Mouse (Mus musculus) heart, embryonic 16.5 days (tissue): ENCODE data around the gene Efcab3. TPM values are rescaled to one million over a fixed set of nuclear protein-coding genes. Genes with fewer than 3 reads are reported as not detected.
A peak's percentile ranks its signal among the peaks of the same experiment; 100 is the strongest.

ENCODE experiments used
- ATAC-seq: fragments of 200-750 bp; cut with Nextera tagmentation; replicated peaks from 2 replicates; pipeline ENCODE4 v1.8.0; 2017; ENCODE audit warnings: moderate number of reproducible peaks; ENCODE audit not compliant: insufficient read depth, low FRiP score; ENCODE audit errors: extremely low read depth
- H3K27ac ChIP-seq: fragments of 300-500 bp; sonication (generic); 2 replicates; pipeline ENCODE4 v1.5.1; 2014; ENCODE audit warnings: mild to moderate bottlenecking, low read length, control low read depth, moderate library complexity
- H3K27me3 ChIP-seq: fragments of 300-500 bp; sonication (generic); 2 replicates; pipeline ENCODE4 v1.6.1; 2014; ENCODE audit warnings: low read length, mixed read lengths; ENCODE audit not compliant: control insufficient read depth, insufficient read depth
- H3K36me3 ChIP-seq: fragments of 300-500 bp; sonication (generic); 2 replicates; pipeline ENCODE4 v1.6.1; 2014; ENCODE audit not compliant: control insufficient read depth, insufficient read depth
- H3K4me1 ChIP-seq: fragments of 300-500 bp; sonication (generic); 2 replicates; pipeline ENCODE4 v1.6.1; 2014; ENCODE audit warnings: low read length, mixed read lengths; ENCODE audit not compliant: control insufficient read depth, insufficient read depth
- H3K4me2 ChIP-seq: fragments of 300-500 bp; sonication (generic); 2 replicates; pipeline ENCODE4 v1.6.1; 2014; ENCODE audit warnings: low read depth, mild to moderate bottlenecking, control low read depth, low read length
- H3K4me3 ChIP-seq: fragments of 300-500 bp; sonication (generic); 2 replicates; pipeline ENCODE4 v1.5.1; 2014; ENCODE audit warnings: mild to moderate bottlenecking, control low read depth, low read length
- H3K9ac ChIP-seq: fragments of 300-500 bp; sonication (generic); 2 replicates; pipeline ENCODE4 v1.6.1; 2014; ENCODE audit warnings: low read length, control low read depth
- H3K9me3 ChIP-seq: fragments of 300-500 bp; sonication (generic); replicated peaks from 2 replicates; pipeline ENCODE4 v1.6.1; 2016; ENCODE audit warnings: low read length; ENCODE audit not compliant: control insufficient read depth
- WGBS: fragments of 180-500 bp; shearing (Covaris S2); extraction: QIAGEN DNeasy Blood & Tissue Kit; methylation state at CpG from one replicate; pipeline ENCODE4 v1.1.7; 2014; 5-methylcytosine and 5-hydroxymethylcytosine counted together
- polyA plus RNA-seq: library from polyadenylated mRNA; unstranded; fragments of >200 nt; fragmentation: Nextera tagmentation; extraction: Ambion mirVana; gene quantifications from 2 replicates; pipeline ENCODE4 v1.2.1, GENCODE M21; 2015

Efcab3 gene
- polyA plus RNA-seq, 1 experiment from 2014 or later: not detected

GRCm38 (mm10) chr11:105143564-105143963 lies 80.2 kb downstream of the Efcab3 start:
- no peak for ATAC-seq
- Histone ChIP-seq H3K4me3 (no peak overlapping the region), H3K4me1 (no peaks in the 10 kb centered on the region), H3K27me3 (no peaks in the 10 kb centered on the region), H3K36me3 (peaks cover 19% of the 10 kb centered on the region), H3K9ac (no peak overlapping the region), H3K9me3 (no peaks in the 10 kb centered on the region), H3K27ac (no peak overlapping the region), H3K4me2 (no peak overlapping the region)

- no peaks in the 10 kb centered on the region for H3K27me3 ChIP-seq
- H3K4me1 ChIP-seq: no peaks in the 10 kb centered on the region
- no peak overlapping the region for H3K4me3 ChIP-seq
- WGBS: 71% methylated on average over 3 of the region's 3 CpGs
- ATAC-seq: no peak
- H3K9ac ChIP-seq: no peak overlapping the region
- H3K27ac ChIP-seq: no peak overlapping the region
- peaks cover 18% of the 10 kb centered on the region for H3K36me3 ChIP-seq
- no peaks in the 10 kb centered on the region for H3K9me3 ChIP-seq
- H3K4me2 ChIP-seq: no peak overlapping the region
Measured at GRCm38 (mm10) chr11:105144084-105144483, 80.7 kb downstream of the Efcab3 start.

GRCm38 (mm10) chr11:105144508-105145210 lies 81.3 kb downstream of the Efcab3 start:
- H3K27ac ChIP-seq: no peak overlapping the region
- ATAC-seq: no peak
- no peak overlapping the region for H3K4me2 ChIP-seq
- peaks cover 16% of the 10 kb centered on the region for H3K36me3 ChIP-seq
- no peaks in the 10 kb centered on the region for H3K4me1 ChIP-seq
- no peak overlapping the region for H3K4me3 ChIP-seq
- no peak overlapping the region for H3K9ac ChIP-seq
- H3K9me3 ChIP-seq: no peaks in the 10 kb centered on the region
- 75% methylated on average over 11 of the region's 11 CpGs for WGBS
- no peaks in the 10 kb centered on the region for H3K27me3 ChIP-seq

GRCm38 (mm10) chr11:105145211-105145610 lies 81.8 kb downstream of the Efcab3 start:
- H3K4me2 ChIP-seq: no peak overlapping the region
- H3K36me3 ChIP-seq: peaks cover 11% of the 10 kb centered on the region
- H3K27me3 ChIP-seq: no peaks in the 10 kb centered on the region
- H3K4me3 ChIP-seq: no peak overlapping the region
- H3K9ac ChIP-seq: no peak overlapping the region
- no peaks in the 10 kb centered on the region for H3K9me3 ChIP-seq
- H3K4me1 ChIP-seq: no peaks in the 10 kb centered on the region
- WGBS: 71% methylated on average over 10 of the region's 10 CpGs
- no peak overlapping the region for H3K27ac ChIP-seq
- no peak for ATAC-seq

GRCm38 (mm10) chr11:105146593-105146992 lies 83.2 kb downstream of the Efcab3 start, which contains the start of gene Gm10842:
Gene Gm10842, plus strand, starts transcription at chr11:105146893.
- no peak within 1 kb of the TSS for H3K4me2 ChIP-seq
- no peak for ATAC-seq

GRCm38 (mm10) chr11:105149353-105149752 lies 86.0 kb downstream of the Efcab3 start:
- ATAC-seq: no peak
- no peak overlapping the region for H3K4me2 ChIP-seq
- WGBS: 48% methylated on average over 3 of the region's 3 CpGs
- H3K27me3 ChIP-seq: no peaks in the 10 kb centered on the region
- no peaks in the 10 kb centered on the region for H3K36me3 ChIP-seq
- H3K4me1 ChIP-seq: peaks cover 14% of the 10 kb centered on the region
- H3K4me3 ChIP-seq: no peak overlapping the region
- H3K9ac ChIP-seq: no peak overlapping the region
- H3K9me3 ChIP-seq: no peaks in the 10 kb centered on the region
- no peak overlapping the region for H3K27ac ChIP-seq

More at GRCm38 (mm10) chr11:105146593-105146992, 83.2 kb downstream of the Efcab3 start, which contains the start of gene Gm10842:
- H3K27me3 ChIP-seq: no peaks in the 10 kb centered on the region
- H3K9ac ChIP-seq: no peak within 1 kb of the TSS
- no peaks in the 10 kb centered on the region for H3K4me1 ChIP-seq
- H3K27ac ChIP-seq: no peak within 1 kb of the TSS
- WGBS: 64% methylated on average over 3 of the region's 3 CpGs
- H3K36me3 ChIP-seq: no peaks in the 10 kb centered on the region
- H3K9me3 ChIP-seq: no peaks in the 10 kb centered on the region
- H3K4me3 ChIP-seq: no peak within 1 kb of the TSS

- no peak overlapping the region for H3K9ac ChIP-seq
- no peak overlapping the region for H3K4me2 ChIP-seq
- 87% methylated on average over 1 of the region's 1 CpGs for whole genome bisulfite sequencing
- ATAC-seq: no peak
- peaks cover 14% of the 10 kb centered on the region for H3K4me1 ChIP-seq
- no peaks in the 10 kb centered on the region for H3K27me3 ChIP-seq
- no peaks in the 10 kb centered on the region for H3K9me3 ChIP-seq
- H3K4me3 ChIP-seq: no peak overlapping the region
- no peak overlapping the region for H3K27ac ChIP-seq
- H3K36me3 ChIP-seq: no peaks in the 10 kb centered on the region
Measured at GRCm38 (mm10) chr11:105149766-105150165, 86.4 kb downstream of the Efcab3 start.

- Histone ChIP-seq H3K27ac (no peak overlapping the region), H3K4me3 (no peak overlapping the region), H3K9ac (no peak overlapping the region), H3K9me3 (no peaks in the 10 kb centered on the region), H3K4me1 (peaks cover 14% of the 10 kb centered on the region), H3K36me3 (no peaks in the 10 kb centered on the region), H3K27me3 (no peaks in the 10 kb centered on the region), H3K4me2 (no peak overlapping the region)
- WGBS: 68% methylated on average over 4 of the region's 4 CpGs
- ATAC-seq: no peak
Measured at GRCm38 (mm10) chr11:105150691-105151090, 87.3 kb downstream of the Efcab3 start.

GRCm38 (mm10) chr11:105151226-105152016 lies 88.0 kb downstream of the Efcab3 start:
- WGBS: 25% methylated on average over 18 of the region's 19 CpGs

More at GRCm38 (mm10) chr11:105151226-105152016, 88.0 kb downstream of the Efcab3 start:
- Histone ChIP-seq H3K27ac (no peak overlapping the region), H3K9me3 (no peaks in the 10 kb centered on the region), H3K4me1 (peaks cover 18% of the 10 kb centered on the region), H3K9ac (no peak overlapping the region; the same call in 1 of the 2 replicates), H3K27me3 (no peaks in the 10 kb centered on the region), H3K4me2 (peak overlapping the region; percentile 46), H3K4me3 (no peak overlapping the region), H3K36me3 (no peaks in the 10 kb centered on the region)
- no peak; the same call in 1 of the 2 replicates for ATAC-seq
